Mouse (Mus musculus) megakaryocyte, embryonic 14.5 days (primary cell): ENCODE results near the gene Dusp3.

Experiments used
- FLI1 ChIP-seq: IDR thresholded peaks from 2 replicates; pipeline ENCODE4 v1.6.1; 2012; ENCODE audit warnings: low read length, inconsistent platforms, mixed read lengths
- GATA1 ChIP-seq: IDR thresholded peaks from 3 replicates; pipeline ENCODE4 v1.6.1; 2012; ENCODE audit warnings: mixed read lengths, low read length, inconsistent platforms, borderline replicate concordance

DNA sequence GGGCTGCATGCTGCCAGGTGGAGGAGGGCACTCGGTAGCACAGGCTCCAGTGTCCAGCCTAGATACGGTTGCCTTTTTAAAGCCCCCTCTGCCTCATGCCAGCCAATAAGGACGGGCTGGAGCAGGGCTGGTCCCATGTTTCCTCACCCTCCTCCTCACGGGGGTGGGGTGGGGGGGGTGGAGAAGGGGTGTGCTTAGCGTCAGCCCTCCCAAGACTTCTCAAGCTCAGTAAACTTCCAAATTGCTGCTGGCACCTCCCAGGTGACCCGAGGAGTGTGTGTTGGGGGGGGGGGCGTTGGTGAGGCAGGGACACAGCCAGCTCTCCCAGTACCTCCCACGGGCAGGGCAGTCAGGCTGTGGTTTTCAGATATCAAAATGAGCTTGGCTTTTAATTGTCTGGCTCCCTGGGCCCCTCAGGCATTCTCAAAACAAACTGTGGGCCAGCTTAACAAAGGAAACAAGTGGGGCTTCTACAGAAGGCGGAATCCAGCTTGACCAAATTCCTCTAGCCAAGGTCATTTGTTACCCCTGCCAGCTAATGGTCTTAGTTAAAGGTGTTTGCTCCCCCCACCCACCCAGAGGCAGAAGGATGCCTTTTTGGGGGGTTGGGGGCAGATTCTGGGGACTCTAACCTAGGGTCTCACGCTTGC lies 19.7 kb downstream of the Dusp3 start, which contains the start of gene Sost:
- TF ChIP-seq GATA1: no peak
- no peak for TF ChIP-seq FLI1
